Mouse (Mus musculus) layer of hippocampus, postnatal 36 days (tissue): ENCODE data around the gene Casp7. TPM values are rescaled to one million over a fixed set of nuclear protein-coding genes. Genes with fewer than 3 reads are reported as not detected.

Source experiments
- DNase-seq, 2 experiments: peaks; one replicate each; pipeline ENCODE4 v3.0.0; 2022
- total RNA-seq, 2 experiments: library from RNA; stranded (reverse); gene quantifications; 2 replicates each; pipeline ENCODE4 v1.2.3; 2021

Gene Casp7
- total RNA-seq, 2 experiments from 2014 or later = 1.3 to 1.9 TPM

DNA sequence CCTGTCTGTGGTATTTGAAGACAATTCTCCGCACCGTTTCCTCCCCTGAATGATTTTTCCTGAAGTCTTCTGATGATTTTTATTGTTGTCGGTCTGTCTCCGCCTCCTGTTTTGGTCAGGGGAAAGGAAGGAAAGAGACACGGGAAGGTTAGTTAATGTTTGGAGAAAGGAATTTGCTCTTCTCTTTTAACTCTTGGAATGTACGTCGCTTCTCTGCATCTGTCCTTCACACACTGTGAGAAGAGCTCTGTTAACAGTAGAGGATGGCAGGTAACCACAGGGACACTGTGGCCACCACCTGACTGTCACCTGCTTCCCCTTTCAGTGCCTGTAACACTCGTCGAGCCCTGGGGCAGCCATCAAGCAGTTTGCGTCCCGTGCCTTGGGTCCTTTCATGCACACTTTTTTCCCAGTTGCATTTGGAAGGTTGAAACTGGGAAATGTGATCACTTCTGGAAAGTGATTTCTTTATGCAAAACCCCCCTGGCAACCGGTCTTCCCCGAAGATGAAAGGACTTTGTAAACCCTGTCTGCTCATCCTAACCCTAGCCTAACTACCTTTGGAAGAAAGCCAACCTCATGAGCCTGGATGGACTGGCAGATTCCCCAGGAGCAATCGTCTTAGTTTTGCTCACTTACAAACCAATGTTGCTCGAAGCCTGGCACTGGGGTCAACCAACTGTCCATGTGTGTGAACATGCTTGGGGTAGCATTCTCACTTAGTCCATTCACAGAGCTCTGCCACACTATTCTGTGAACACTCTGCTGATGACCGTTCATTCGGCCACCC, 27.9 kb downstream of the Casp7 start:
- DNase-seq = no peak

DNA sequence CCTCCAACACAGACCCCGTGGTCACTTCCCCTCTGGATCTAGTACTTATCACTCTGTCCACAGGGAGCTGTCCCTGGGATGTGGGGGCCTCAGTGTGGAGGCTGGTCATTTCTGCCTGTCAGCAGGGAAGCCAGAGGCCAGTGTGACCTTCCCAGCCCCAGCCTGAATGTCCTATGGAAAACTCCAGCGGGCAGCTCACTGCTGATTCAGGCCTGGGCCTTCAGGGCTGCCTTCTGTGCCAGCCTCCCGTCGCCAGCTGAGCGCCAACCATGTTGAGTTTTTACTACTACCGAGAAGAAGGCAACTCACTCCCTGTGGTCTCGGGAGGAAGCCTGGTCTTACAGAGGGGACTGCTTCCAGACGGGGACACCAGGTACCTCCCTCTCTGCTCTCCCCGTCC, 28.6 kb downstream of the Casp7 start:
- no peak for DNase-seq

DNA sequence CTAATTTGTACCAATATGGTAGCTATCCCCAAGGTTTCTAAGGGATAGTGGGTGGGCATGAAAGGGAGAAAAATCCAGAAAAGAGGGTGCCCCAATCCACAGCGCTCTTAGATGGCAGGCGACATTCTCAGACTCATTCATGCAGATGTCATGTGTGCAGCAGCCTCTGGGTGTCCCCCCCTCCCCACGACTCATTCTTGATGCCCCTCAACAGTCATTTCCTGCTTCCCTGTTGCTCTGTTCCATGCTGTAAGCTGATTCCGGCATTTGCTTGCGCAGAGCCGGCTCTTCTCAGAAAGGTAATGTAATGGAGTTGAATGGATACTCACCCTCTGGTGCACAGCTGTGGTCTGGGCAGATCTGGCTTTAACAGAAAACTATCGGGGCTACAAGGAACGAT, 33.4 kb downstream of the Casp7 start:
- DNase-seq = no peak

DNA sequence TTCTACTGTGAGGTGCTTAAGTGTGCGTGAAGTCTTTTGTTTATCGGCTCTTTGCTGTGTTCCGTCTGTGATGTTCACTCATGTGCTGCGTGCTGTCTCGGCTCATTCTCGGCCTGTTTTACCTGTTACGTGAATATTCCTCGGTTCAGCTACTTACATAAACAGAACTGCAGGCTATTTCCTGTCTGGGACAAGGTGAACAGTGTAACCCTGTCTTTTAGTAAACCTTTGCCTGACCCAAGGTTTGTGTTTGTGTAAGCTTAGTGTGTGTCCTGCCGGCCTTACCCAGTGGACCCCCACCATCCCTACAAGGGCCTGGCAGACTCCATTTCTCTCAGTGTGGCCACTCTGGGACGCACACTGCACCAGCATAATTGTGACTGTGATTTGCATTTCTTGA, 35.8 kb downstream of the Casp7 start:
- DNase-seq = no peak

DNA sequence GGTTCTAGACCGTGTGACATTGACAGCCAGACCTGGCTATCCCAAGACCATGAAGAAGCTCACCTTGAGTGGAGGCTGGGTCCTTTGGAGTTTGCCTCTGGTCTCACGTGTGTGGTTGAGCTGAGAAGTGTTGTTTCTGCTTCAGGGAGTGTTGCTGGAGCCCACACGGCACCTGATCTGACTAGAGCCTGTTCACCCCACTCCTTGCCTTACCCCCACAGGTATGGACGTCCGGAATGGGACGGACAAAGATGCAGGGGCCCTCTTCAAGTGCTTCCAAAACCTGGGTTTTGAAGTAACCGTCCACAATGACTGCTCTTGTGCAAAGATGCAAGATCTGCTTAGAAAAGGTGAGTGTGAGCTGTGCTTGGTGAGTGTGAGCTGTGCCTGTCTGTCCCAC, 36.7 kb downstream of the Casp7 start:
- no peak for DNase-seq

DNA sequence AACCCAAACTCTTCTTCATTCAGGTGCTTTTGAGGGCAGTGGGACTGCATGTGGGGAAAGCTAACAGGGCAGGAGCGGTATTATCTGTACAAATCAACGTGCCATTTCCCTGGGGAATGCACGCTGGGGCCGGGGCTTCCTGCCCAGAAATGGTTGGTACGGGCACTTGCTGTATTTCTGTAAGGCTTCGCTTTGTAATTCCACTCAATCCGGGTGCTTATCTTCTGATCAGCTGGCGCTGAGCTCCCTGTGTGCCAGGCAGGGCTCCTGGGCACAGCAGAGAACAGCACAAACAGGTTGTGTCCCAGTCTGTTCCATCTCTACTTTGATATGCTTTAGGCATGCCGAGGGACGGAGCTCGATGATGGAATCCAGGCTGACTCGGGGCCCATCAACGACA, 39.5 kb downstream of the Casp7 start:
- DNase-seq = peak in 1 of 2 experiments; percentile 34

DNA sequence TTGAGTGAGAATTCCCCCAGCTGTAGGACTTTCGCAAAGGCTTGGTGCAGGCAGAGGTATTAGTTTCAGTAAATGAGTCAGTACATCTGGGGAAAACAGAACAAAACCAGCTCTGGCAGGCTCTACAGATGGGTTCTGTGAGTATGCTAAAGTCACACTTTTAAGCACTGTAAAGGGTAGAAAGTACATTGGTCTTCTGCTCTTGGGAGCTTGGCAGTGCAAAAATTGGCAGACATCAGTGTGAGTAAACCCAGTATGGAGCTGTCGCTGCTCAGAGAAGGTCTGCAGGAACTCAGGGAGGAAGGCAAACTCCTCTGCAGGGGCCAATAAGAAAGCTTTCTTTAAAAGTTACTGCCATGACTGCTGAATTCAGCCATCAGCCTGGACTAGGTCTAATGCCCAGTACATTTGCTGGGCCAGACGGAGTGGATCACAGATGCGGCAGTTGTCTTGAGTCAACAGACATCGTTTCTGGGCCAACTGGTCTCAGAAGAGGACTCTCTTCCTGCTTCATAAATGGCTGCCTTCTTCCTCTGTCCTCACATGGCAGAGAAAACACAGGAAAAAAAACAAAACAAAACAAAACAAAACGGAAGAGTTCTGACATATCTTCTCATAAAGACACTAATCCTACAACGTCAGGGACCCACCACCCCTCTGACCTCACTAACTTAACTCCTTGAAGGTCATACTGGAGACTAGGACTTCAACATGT, 41.6 kb downstream of the Casp7 start:
- no peak for DNase-seq

DNA sequence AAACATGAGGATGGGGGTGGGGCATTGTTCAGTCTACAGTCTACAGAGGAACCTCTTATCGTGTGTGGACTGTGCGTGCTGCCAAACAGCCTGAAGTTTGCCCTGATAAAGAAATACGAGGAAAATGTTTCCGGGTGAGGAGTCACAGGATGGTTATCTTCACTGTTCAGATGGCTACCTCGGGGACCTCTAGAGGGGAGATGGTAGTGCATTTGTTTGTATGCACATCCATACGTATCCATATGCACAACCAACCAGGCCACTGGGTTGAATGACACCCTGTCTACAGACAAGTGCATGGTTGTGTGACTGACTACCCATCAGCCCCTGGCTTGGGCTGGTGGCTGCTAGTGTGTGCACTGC, 42.1 kb downstream of the Casp7 start:
- no peak for DNase-seq

DNA sequence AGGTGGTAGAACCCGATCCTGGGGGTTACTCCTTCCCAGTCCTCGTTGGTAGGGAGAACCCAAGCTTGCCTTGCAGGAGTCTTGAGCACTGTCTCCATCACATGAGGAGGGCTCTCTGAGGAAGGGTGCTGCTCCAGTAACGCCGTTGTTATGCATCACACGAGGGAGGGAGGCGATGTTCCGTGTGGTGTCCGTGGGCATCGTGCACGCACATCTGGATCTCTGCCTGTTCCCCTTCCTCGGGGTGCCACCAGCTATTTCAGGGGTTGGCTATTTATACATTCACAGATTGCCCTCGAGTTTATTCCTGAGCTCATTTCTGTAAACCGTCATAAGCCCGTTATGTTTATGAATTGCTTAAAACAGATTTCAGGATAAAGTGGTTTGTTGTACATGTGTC, 46.5 kb downstream of the Casp7 start:
- DNase-seq = no peak

DNA sequence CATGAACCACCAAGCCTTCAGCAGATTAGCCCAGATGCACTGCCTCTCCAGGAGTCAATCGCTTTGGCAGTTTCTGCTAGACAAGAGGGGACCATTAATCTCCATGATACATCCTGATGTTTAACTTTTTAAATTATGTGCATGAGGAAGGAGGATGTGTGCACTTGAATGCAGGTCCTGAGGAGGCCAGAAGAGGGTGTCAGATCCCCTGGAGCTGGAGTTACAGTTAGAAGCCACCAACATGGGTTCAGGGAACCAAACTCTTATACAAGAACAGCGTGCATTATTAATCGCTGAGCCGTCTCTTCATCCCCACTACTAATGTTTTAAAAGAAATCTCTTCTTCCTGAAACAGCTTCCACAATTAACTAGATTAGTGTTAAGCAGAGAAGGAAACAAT, 51.9 kb downstream of the Casp7 start:
- no peak for DNase-seq

DNA sequence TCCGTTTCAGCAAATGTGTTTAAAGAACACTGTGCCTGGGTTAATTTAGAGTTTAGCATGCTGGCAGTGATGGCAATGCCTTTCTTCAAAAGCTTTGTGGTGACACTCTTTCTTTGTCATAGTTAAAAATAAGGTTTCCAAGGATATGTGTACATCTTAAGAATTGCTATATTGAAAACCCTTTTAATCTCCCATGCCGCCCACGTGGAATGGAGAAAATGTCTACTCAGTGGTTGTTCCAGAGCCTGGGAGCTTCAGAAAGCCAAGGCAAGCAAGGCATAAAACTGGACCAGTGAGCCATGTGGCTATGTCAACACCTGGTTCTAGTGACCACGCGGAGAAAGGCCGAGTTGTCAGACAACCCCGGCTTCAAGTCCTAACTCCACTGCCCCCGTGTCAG, 52.6 kb downstream of the Casp7 start:
- no peak for DNase-seq

DNA sequence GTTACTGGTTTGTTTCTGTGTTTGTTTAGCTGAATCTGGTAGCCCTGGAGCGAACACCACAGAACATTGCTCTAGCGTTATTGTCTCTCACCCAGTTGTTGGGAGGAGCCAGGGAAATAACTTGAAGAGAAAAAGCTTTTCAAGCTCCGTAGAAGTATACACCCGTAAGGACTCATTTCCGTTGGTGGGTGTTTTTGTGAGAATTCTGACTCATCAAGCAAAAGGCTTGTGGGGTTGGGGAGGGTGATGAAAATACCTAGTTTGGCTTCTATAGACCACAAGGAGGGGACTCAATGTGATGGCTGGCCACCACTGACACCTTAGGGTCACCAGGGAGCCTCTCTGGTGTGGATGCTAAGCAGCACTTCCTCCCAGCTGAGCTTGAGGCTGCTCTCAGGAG, 54.0 kb downstream of the Casp7 start:
- no peak for DNase-seq

DNA sequence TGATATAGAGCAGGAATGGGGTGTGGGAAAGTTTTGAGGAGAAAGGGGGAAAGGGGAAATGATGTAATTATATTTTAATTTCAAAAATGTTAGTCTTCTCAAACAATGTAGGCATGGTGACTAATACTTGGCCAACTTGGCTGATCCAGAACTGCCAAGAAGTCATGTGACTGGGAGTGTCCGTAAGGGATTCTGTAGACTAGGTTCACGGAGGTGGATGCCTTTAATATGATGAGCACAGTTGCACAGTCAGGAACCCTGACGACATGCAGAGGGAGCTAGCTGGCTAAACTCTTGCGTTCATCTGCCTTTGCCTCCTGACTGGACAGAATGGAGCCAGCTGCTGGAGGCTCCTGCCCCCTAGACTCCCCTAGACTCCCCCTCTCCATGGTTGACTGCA, 54.9 kb downstream of the Casp7 start:
- DNase-seq = no peak

DNA sequence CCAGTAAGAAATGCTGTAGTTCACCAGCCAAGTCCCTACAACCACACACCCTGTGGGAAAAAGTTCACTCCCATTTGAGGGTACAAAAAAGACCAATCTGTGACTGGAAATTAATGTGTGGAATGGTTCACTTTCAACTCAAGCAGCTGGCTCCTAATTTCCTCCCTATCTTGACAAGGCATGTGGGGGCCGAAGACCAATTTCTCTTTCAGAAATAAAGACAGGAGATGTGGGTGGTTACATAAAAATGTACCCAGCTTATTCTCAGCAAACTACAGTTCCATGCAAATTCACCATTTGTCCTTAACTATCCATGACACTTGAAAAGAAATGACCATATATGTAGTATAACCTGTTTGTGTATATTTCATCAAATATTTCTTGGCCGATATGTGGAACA, 55.5 kb downstream of the Casp7 start:
- DNase-seq = no peak

DNA sequence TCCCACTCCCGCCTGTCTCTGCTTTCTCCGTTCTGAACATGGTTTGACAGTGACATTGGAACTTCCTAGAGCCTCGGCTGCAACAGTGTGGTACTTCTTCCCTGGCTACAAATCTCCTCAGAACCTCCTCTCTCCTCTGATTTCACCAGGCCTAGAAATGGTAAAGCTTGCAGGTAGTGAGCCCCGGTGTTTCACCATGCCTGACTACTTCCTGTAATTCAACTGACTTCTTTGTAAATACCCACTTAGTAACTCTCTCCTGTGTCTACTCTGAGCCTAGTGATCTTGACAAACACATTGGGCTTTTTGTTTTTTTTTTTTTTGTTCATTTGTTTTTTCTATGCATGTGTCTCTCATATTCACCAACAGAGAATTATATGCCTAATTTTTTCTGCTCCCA, 57.9 kb downstream of the Casp7 start:
- DNase-seq = no peak

DNA sequence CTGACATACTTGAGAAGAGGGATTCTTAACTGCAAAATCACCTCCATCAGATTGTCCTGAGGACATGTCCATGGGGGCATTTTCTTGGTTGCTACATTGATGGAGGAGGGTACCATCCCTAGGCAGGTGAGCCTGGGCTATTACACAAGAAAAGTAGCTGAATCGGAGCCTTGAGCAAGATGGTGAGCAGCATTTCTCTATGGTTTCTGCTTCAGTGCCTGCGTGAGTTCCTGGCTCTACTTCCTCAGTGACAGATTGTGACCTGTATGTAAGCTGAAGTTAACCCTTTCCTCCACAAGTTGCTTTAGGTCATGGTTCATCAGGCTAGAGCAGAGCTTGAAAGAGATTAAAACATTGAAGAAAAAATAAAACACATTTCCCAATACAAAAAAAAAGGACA, 58.4 kb downstream of the Casp7 start:
- DNase-seq = no peak

DNA sequence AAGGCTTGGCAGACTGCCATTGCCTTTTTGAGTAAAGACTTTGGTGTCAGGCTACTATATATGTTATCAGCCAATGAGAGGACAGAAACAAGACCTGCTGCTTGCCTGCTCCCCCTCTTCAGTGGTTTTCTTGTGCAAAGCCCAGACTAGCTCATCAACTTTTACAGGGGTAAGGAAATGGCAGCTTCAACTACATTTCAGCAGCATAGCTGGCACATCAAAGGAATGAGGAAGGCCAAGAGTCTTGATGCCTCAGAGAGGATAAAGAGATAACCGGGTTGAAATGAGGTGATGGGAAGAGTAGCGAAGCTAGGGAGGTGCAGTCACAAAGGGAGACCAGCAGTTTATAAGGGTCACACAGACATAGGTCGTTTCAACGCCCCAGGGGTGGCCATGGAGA, 60.6 kb downstream of the Casp7 start:
- DNase-seq = no peak

DNA sequence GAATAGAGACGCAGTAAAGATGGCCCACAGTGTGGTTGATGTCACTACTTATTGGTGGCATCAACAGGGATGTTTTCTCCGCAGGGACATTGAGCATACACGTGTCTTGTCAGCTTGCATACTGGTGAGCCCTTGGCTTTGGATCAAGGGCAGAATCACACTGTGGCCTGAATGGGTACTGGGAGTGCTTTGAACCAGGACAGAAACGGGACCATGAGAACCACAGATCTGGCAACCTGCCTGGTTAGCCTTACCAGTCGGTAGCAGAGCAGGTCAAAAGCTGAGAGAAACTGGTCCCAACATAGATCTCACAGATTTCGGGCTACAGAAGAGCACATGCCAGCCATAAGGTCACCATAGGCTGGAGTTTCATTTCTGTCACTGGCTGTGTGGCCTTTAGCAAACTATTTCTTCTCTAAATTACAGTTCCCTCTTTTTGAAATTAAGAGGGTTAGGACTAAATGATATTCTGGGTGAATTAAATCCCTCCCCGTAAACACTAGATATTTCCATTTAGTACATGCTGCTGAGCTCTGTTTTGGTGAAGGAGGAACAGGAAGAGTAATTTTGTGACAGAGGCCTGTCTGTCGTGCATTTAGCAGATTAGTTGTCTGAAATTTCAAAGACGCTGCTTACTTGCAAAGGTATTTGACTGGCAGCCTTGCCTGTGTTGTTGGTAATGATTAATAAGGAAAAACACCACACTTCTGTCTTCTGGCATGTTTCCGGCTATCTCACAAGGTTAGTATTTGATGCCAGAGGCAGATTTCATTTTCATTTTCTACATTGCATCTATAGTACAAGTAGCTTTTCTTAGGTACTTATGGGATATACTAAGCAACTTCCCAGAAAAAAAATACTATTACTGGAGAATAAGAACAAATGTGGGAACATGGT, 62.5 kb downstream of the Casp7 start:
- no peak for DNase-seq

DNA sequence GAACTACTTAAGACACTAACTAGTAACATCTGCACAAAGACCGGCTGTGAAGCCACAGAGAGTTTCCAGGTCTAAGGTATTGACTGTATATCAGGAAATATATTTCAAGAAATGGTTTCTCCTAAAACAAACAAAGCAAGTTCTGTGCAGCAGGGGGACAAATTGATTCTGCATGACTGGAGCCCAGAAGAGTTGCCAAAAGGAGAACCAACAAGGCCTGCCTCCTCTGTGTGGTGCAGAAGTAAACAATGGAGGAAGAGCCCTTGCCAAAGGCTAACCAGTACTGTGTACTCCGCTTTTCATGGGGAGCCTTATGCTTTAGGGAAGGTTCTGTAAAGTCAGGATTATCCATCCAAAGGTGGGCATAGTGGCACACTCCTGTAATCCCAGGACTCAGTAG, 63.3 kb downstream of the Casp7 start:
- DNase-seq = no peak

DNA sequence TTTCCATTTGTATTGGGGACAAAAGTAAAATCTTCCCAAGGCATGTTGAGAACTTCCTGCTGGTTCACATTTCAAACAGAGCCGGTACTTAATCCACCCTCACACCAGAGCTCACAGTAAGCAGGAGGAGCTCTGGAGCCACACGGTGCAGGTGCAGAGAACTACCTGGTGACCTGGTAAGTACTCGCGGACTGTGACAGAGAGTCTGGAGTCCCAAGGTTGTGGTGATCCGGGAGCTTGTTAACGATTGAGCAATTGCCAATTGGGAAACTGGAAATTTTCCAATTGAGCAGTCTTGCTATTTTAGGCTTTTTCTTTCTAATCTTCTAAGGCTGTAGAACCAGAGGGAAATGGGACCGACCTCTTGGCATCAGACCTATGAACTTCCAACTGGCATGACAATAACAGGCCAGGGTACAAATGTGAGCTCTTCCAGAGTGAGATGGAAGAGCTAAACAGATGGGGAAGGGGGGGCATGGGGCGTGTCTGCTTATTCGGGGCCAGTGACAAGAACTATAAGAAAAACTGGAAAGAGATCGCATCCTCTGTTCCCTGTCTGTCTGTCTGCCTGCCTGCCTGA, 64.7 kb downstream of the Casp7 start, which contains the start of gene Plekhs1:
Gene Plekhs1 (plus strand): TSS at position 119 of the 580 bp plus-strand sequence.
- DNase-seq = no peak

DNA sequence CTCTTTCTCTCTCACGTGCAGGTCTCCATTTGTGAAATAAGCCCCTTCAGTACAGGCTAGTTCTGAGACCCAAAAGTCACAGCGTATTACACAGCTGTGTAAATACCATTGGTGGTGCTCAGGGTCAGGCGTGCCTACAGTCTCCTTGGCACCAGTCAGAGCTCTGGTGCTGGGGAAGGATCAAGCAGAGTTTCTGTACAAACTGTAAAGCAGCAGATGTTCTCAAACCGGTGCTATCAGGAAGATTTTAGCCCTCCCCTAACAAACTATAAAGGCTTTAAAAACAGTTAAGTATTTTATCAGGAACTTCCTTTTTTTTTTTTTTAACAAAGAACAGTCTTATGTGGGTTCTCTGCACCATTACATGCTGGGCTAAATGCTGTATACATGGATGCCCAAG, 65.9 kb downstream of the Casp7 start:
- DNase-seq = no peak

DNA sequence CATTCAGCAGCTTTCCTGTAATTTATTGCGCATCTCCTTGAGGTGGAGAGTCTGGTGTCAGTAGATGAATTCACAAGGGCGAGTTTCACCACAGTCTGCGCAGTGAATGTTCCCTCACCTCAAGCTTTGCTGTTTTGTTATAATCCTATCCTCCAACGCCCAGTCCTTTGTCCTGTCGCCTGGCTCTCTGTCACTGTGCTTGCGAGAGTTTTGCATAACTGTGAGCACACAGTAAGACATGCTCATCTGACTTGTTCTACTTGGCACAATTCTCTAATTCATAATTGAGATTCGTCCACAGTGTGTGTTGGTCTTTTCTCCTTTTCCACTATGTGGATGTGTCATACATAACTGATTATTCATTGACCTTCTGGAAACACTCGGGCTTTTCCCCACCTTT, 69.6 kb downstream of the Casp7 start:
- DNase-seq = no peak
